Mouse (Mus musculus): ENCODE measurements around the gene Tln1. TPM values are rescaled to one million over a fixed set of nuclear protein-coding genes. Genes with fewer than 3 reads are reported as not detected.

Tln1 gene
- polyA plus RNA-seq, 1 experiment from 2014 or later, result 55.9 TPM

Other genes with a start within 250 kb of the Tln1 start
- gene Rusc2, start 180.7 kb downstream of the Tln1 start, polyA plus RNA-seq (2016; fragmentation: Nextera tagmentation; extraction: Ambion mirVana), result 37.6 and 44.9 TPM in 2 replicates
- 0.23 TPM in 1 of 2 replicates, not detected in the other for gene Fam166b, start 133.6 kb downstream of the Tln1 start, polyA plus RNA-seq (2016; fragmentation: Nextera tagmentation; extraction: Ambion mirVana)
- 10.5 and 12.6 TPM in 2 replicates for gene Tesk1, start 120.8 kb downstream of the Tln1 start, polyA plus RNA-seq (2016; fragmentation: Nextera tagmentation; extraction: Ambion mirVana)
- 2.9 and 3.8 TPM in 2 replicates for gene Cd72, start 108.1 kb downstream of the Tln1 start, polyA plus RNA-seq (2016; fragmentation: Nextera tagmentation; extraction: Ambion mirVana)
- not detected in 2 replicates for gene Sit1, start 79.0 kb downstream of the Tln1 start, polyA plus RNA-seq (2016; fragmentation: Nextera tagmentation; extraction: Ambion mirVana)
- 44.7 and 45.8 TPM in 2 replicates for gene Ccdc107, start 69.8 kb downstream of the Tln1 start, polyA plus RNA-seq (2016; fragmentation: Nextera tagmentation; extraction: Ambion mirVana)
- gene Arhgef39, start 63.0 kb downstream of the Tln1 start, polyA plus RNA-seq (2016; fragmentation: Nextera tagmentation; extraction: Ambion mirVana), result 45.8 and 50.3 TPM in 2 replicates
- gene Car9, start 55.7 kb downstream of the Tln1 start, polyA plus RNA-seq (2016; fragmentation: Nextera tagmentation; extraction: Ambion mirVana), result 0.27 and 0.50 TPM in 2 replicates
- 36.5 and 40.2 TPM in 2 replicates for gene Tpm2, start 38.9 kb downstream of the Tln1 start, polyA plus RNA-seq (2016; fragmentation: Nextera tagmentation; extraction: Ambion mirVana)
- gene Creb3, start 359 bp downstream of the Tln1 start, polyA plus RNA-seq (2016; fragmentation: Nextera tagmentation; extraction: Ambion mirVana), result 45.3 and 46.2 TPM in 2 replicates
- gene Rgp1, start 16.0 kb upstream of the Tln1 start, polyA plus RNA-seq (2016; fragmentation: Nextera tagmentation; extraction: Ambion mirVana), result 29.9 and 30.9 TPM in 2 replicates
- gene Gba2, start 16.2 kb upstream of the Tln1 start, polyA plus RNA-seq (2016; fragmentation: Nextera tagmentation; extraction: Ambion mirVana), result 43.7 and 48.2 TPM in 2 replicates
- 0.89 and 3.5 TPM in 2 replicates for gene Msmp, start 21.8 kb upstream of the Tln1 start, polyA plus RNA-seq (2016; fragmentation: Nextera tagmentation; extraction: Ambion mirVana)
- 11.6 and 14.9 TPM in 2 replicates for gene Npr2, start 69.2 kb upstream of the Tln1 start, polyA plus RNA-seq (2016; fragmentation: Nextera tagmentation; extraction: Ambion mirVana)
- gene Spag8, start 90.9 kb upstream of the Tln1 start, polyA plus RNA-seq (2016; fragmentation: Nextera tagmentation; extraction: Ambion mirVana), result 4.3 and 4.6 TPM in 2 replicates
- gene Hint2, start 93.8 kb upstream of the Tln1 start, polyA plus RNA-seq (2016; fragmentation: Nextera tagmentation; extraction: Ambion mirVana), result 69.5 and 71.2 TPM in 2 replicates
- gene Tmem8b, start 106.3 kb upstream of the Tln1 start, polyA plus RNA-seq (2016; fragmentation: Nextera tagmentation; extraction: Ambion mirVana), result 12.8 and 13.1 TPM in 2 replicates
- 2.8 and 3.3 TPM in 2 replicates for gene Fam221b, start 106.5 kb upstream of the Tln1 start, polyA plus RNA-seq (2016; fragmentation: Nextera tagmentation; extraction: Ambion mirVana)
- gene Olfr70, start 138.1 kb upstream of the Tln1 start, polyA plus RNA-seq (2016; fragmentation: Nextera tagmentation; extraction: Ambion mirVana), result not detected in 2 replicates
- gene Olfr71, start 147.6 kb upstream of the Tln1 start, polyA plus RNA-seq (2016; fragmentation: Nextera tagmentation; extraction: Ambion mirVana), result 0.09 TPM in 1 of 2 replicates, not detected in the other
- gene Hrct1, start 164.5 kb upstream of the Tln1 start, polyA plus RNA-seq (2016; fragmentation: Nextera tagmentation; extraction: Ambion mirVana), result 0.13 TPM in 1 of 2 replicates, not detected in the other
- not detected in 2 replicates for gene Spaar, start 167.3 kb upstream of the Tln1 start, polyA plus RNA-seq (2016; fragmentation: Nextera tagmentation; extraction: Ambion mirVana)
- gene Olfr159, start 208.3 kb upstream of the Tln1 start, polyA plus RNA-seq (2016; fragmentation: Nextera tagmentation; extraction: Ambion mirVana), result not detected in 2 replicates

Data from forebrain, embryonic 12.5 days (tissue).